Comparison of ENCODE assay signal across 8 mouse cellular contexts in genomic region chr5:24686176-24686575, GRCm38 (mm10). TPM values are rescaled to one million over a fixed set of nuclear protein-coding genes. Genes with fewer than 3 reads are reported as not detected.
DNase-seq lines count a peak whose midpoint lies in the region; ATAC-seq and TF ChIP-seq lines count a peak whose summit lies in the region.

No protein-coding gene starts in this region.

- H3K4me3 ChIP-seq in intestine, postnatal 0 days (ENCODE audit: low read depth, low read length): peak overlapping the region; percentile 94
- H3K4me3 ChIP-seq in myocyte: peak overlapping the region; percentile 51

- H3K9ac ChIP-seq in intestine, postnatal 0 days (ENCODE audit: low read depth, low read length): peak overlapping the region; percentile 80

- no peak for TF ChIP-seq POLR2A in myocyte (IDR thresholded peaks at IDR 0.05; ENCODE audit: insufficient read length, low read depth)

- peaks cover 17% of the 10 kb centered on the region for H3K79me2 ChIP-seq in myocyte (ENCODE audit: control insufficient read depth, insufficient read depth)

- H3K4me2 ChIP-seq in intestine, postnatal 0 days (replicated peaks; ENCODE audit: low read depth): peak overlapping the region; percentile 63
- H3K4me2 ChIP-seq in myocyte (ENCODE audit: low read depth): peak overlapping the region; percentile 58

- under 1% methylated on average over 15 of the region's 15 CpGs for WGBS in intestine, postnatal 0 days

- no peaks in the 10 kb centered on the region for H3K9me3 ChIP-seq in intestine, postnatal 0 days (ENCODE audit: control insufficient read depth)

- no peak for TF ChIP-seq CTCF in intestine, postnatal 0 days (IDR thresholded peaks at IDR 0.05; ENCODE audit: low read depth)

- H3K36me3 ChIP-seq in intestine, postnatal 0 days (ENCODE audit: control insufficient read depth, insufficient read depth): peaks cover 23% of the 10 kb centered on the region
- peaks cover 4% of the 10 kb centered on the region for H3K36me3 ChIP-seq in myocyte (ENCODE audit: control insufficient read depth, insufficient read depth)

- DNase-seq in kidney, adult 9 months: peak; percentile 60
- no peak for DNase-seq in kidney, postnatal 25 days
- DNase-seq in ES-CJ7 (ENCODE audit: low read depth, low spot score): peak; percentile 50
- DNase-seq in cerebellum, postnatal 14 days: no peak
- DNase-seq in frontal cortex, postnatal 25 days (ENCODE audit: low spot score in 2 of 2): no peak

- peak overlapping the region; percentile 96 for H3K27ac ChIP-seq in intestine, postnatal 0 days (ENCODE audit: low read depth, low read length)

- peak overlapping the region; percentile 70 for H3ac ChIP-seq in myocyte (ENCODE audit: control insufficient read depth, insufficient read length)

- no peaks in the 10 kb centered on the region for H3K4me1 ChIP-seq in intestine, postnatal 0 days (replicated peaks; ENCODE audit: control insufficient read depth, insufficient read depth, low read length)

- no peaks in the 10 kb centered on the region for H3K27me3 ChIP-seq in intestine, postnatal 0 days (replicated peaks; ENCODE audit: control insufficient read depth, insufficient read depth, low read length)
- no peaks in the 10 kb centered on the region for H3K27me3 ChIP-seq in myocyte (ENCODE audit: control insufficient read depth, insufficient read depth, insufficient read length)

- ATAC-seq in erythroblast, adult 5-6 weeks (replicated peaks; ENCODE audit: low FRiP score, poor library complexity, severe bottlenecking): peak; percentile 51; the same call in 1 of the 2 replicates
- ATAC-seq in intestine, postnatal 0 days: peak; percentile 31

TF ChIP-seq in myocyte, 11 proteins besides CTCF, POLR2A, EP300 and RAD21:
- TF ChIP-seq MAX (IDR thresholded peaks at IDR 0.05; ENCODE audit: low read depth): no peak
- TF ChIP-seq TCF12 (IDR thresholded peaks at IDR 0.05; ENCODE audit: insufficient read depth, poor library complexity, severe bottlenecking): no peak
- no peak for TF ChIP-seq SRF (IDR thresholded peaks at IDR 0.05; ENCODE audit: control insufficient read depth, insufficient read length, low read depth)
- TF ChIP-seq CEBPB (IDR thresholded peaks at IDR 0.05; ENCODE audit: insufficient read depth, poor library complexity, severe bottlenecking): no peak
- TF ChIP-seq MYOG (IDR thresholded peaks at IDR 0.05; ENCODE audit: control insufficient read depth in 1 of 3, insufficient read depth in 1 of 3, insufficient read length in 2 of 3, low read depth in 2 of 3): no peak
- no peak for TF ChIP-seq REST (IDR thresholded peaks at IDR 0.05; ENCODE audit: insufficient read depth, insufficient read length)
- no peak for TF ChIP-seq USF1 (IDR thresholded peaks at IDR 0.05; ENCODE audit: low read depth)
- TF ChIP-seq POLR2AphosphoS2 (IDR thresholded peaks at IDR 0.05; ENCODE audit: insufficient read length, low read depth): no peak
- TF ChIP-seq TCF3 (IDR thresholded peaks at IDR 0.05; ENCODE audit: insufficient read length, low read depth): no peak
- TF ChIP-seq E2F4 (IDR thresholded peaks at IDR 0.05; ENCODE audit: insufficient read depth): no peak
- TF ChIP-seq MYOD1 (IDR thresholded peaks at IDR 0.05; ENCODE audit: control insufficient read depth in 1 of 3, insufficient read length in 2 of 3, low read depth in 2 of 3): no peak
TF ChIP-seq in myocyte: peak in this region for 0.

RNA-seq across cellular contexts. Expression of gene Nub1, which starts 0.8 kb away (rescaled TPM):
- total RNA-seq in erythroblast, adult 5-6 weeks (2015; ENCODE audit: low replicate concordance): 17.7 and 23.6 TPM in 2 replicates
- 41.7 and 52.3 TPM in 2 replicates for total RNA-seq in erythroblast, adult 5-6 weeks (2017; ENCODE audit: low replicate concordance)
- 18.0 and 19.4 TPM in 2 replicates for polyA plus RNA-seq in intestine, postnatal 0 days (2015; fragmentation: Nextera tagmentation; extraction: Ambion mirVana)
- 28.5 TPM for polyA plus RNA-seq in myocyte (2012; fragmentation: generic; extraction: Trizol)

RNA-seq across cellular contexts. Expression of gene Wdr86, which starts 44.4 kb away (rescaled TPM):
- not detected in 2 replicates for total RNA-seq in erythroblast, adult 5-6 weeks (2015; ENCODE audit: low replicate concordance)
- not detected in 2 replicates for total RNA-seq in erythroblast, adult 5-6 weeks (2017; ENCODE audit: low replicate concordance)
- 2.7 and 2.9 TPM in 2 replicates for polyA plus RNA-seq in intestine, postnatal 0 days (2015; fragmentation: Nextera tagmentation; extraction: Ambion mirVana)
- not detected for polyA plus RNA-seq in myocyte (2012; fragmentation: generic; extraction: Trizol)

Comparison
In these comparisons a context has a peak if more than half of its experiments do, and no peak if none do; other contexts are left out.
1. DNase-seq: peak in kidney, adult 9 months (single experiment) and ES-CJ7 (single experiment); none in kidney, postnatal 25 days (0 of 2), cerebellum, postnatal 14 days (0 of 2) and frontal cortex, postnatal 25 days (0 of 2).